Mouse (Mus musculus) E14TG2a.4 (cell line): Measurements from ENCODE around the gene Tedc2.

Source experiments
- H3K27me3 ChIP-seq: 2 replicates; pipeline ENCODE4 v1.6.1; 2014; ENCODE audit warnings: low read length, control low read depth; ENCODE audit not compliant: insufficient read depth
- H3K36me3 ChIP-seq: 2 replicates; pipeline ENCODE4 v1.6.1; 2014; ENCODE audit warnings: low read length, control low read depth; ENCODE audit not compliant: insufficient read depth
- H3K4me1 ChIP-seq: replicated peaks from 2 replicates; pipeline ENCODE4 v1.6.1; 2014; ENCODE audit warnings: low read depth, low read length, control low read depth
- H3K4me3 ChIP-seq: replicated peaks from 2 replicates; pipeline ENCODE4 v1.5.1; 2014; ENCODE audit warnings: mild to moderate bottlenecking, low read length
- H3K9me3 ChIP-seq: 2 replicates; pipeline ENCODE4 v1.6.1; 2014; ENCODE audit warnings: low read length, control low read depth
- CTCF ChIP-seq: conservative IDR thresholded peaks from 2 replicates; pipeline ENCODE4 v1.5.1; 2014; ENCODE audit warnings: low read length
- NANOG ChIP-seq: IDR thresholded peaks from 2 replicates; pipeline ENCODE4 v1.6.1; 2014; ENCODE audit warnings: borderline replicate concordance, low read length, mixed read lengths
- POU5F1 ChIP-seq: IDR thresholded peaks from 2 replicates; pipeline ENCODE4 v1.6.1; 2014; ENCODE audit warnings: low read length, borderline replicate concordance

The Tedc2 gene

DNA sequence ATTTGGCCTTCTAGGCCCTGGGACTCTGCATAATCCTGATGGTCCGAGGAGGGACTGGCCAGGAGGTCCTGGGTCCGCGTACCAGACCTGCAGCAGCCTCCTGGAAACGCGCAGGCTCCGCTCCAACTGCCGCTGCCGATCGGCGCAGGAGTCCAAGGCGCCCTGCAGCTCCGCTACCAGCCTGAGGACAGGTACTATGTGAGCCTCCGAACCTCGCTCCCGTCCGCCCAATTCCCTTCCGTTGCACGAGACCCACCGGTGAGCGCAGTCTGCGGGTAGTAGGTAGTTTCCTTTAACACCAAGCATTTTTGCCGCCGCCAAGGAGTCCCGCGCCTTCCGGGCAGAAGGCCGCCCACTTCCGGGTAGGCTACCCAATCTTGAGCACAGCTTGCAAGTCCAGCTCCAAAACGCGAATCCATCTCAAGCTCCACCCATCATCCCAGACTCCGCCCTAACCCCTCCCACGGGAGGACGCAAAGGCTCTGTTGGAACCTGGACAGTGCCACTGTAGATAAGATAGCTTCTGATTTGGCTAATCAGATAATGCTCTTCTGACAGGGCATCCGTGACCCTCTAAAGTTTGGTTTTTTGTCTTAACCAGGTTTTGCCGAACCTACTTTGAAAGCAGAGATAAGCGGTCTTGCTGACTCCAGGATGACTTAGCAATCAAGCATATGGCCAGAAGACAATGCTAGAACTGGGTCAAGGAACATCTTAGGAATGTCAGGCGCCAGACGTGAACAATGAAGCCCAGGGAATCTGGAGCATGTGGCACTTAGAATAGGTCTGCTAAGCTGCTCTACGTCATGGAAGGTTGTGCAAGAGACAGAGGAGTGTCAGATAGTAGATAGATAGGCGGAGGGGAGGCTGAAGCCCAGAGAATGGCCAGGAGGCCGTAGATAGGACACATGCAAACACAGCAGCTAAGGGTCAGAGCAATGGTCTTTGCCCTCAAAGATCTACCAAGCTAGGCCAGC, at the start of gene Tedc2:
Tedc2 (minus strand) TSS at position 417 of the 977 bp plus-strand sequence.
- Histone ChIP-seq H3K27me3 (no peaks in the 10 kb centered on the region), H3K4me3 (peak within 1 kb of the TSS; percentile 98), H3K36me3 (peaks cover 73% of the 10 kb centered on the region), H3K4me1 (peaks cover 77% of the 10 kb centered on the region), H3K9me3 (no peaks in the 10 kb centered on the region)
- no peak for TF ChIP-seq NANOG
- no peak for TF ChIP-seq POU5F1
- TF ChIP-seq CTCF: no peak

- TF ChIP-seq NANOG: no peak
- TF ChIP-seq POU5F1: no peak
- TF ChIP-seq CTCF: no peak
- no peaks in the 10 kb centered on the region for H3K27me3 ChIP-seq
- H3K36me3 ChIP-seq: no peaks in the 10 kb centered on the region
- H3K4me1 ChIP-seq: no peaks in the 10 kb centered on the region
- no peak overlapping the region for H3K4me3 ChIP-seq
- H3K9me3 ChIP-seq: peaks cover 52% of the 10 kb centered on the region
These were observed 46.5 kb upstream of the Tedc2 start for GRCm38 (mm10) chr17:24267133-24267532.

GRCm38 (mm10) chr17:24264766-24265165, 44.1 kb upstream of the Tedc2 start:
- TF ChIP-seq NANOG (no peak), POU5F1 (no peak), CTCF (no peak)
- peaks cover 30% of the 10 kb centered on the region for H3K9me3 ChIP-seq
- no peaks in the 10 kb centered on the region for H3K27me3 ChIP-seq
- H3K4me3 ChIP-seq: no peak overlapping the region
- no peaks in the 10 kb centered on the region for H3K36me3 ChIP-seq
- H3K4me1 ChIP-seq: no peaks in the 10 kb centered on the region

DNA sequence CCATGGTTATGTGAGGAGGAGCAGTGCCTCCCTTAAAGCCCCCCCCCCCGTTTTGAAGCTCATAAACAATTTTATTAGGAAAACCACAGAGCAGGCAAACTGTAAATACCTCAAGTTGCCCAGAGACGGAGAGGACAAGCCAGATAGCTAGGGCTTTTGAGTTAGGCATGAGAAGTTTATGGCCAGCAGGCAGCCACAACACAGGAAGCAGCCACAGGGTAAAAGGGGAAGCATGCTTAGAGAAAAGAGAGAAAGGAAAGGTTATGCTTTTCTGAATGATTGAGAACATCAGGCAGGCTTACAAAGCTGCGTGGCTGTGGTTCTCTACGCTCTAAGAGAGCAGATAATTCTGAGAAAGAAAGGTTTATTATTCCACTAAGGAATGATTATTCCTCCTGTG, 39.9 kb upstream of the Tedc2 start:
- H3K4me1 ChIP-seq: no peaks in the 10 kb centered on the region
- TF ChIP-seq CTCF (no peak), POU5F1 (no peak), NANOG (no peak)
- H3K36me3 ChIP-seq: no peaks in the 10 kb centered on the region
- peaks cover 10% of the 10 kb centered on the region for H3K9me3 ChIP-seq
- no peak overlapping the region for H3K4me3 ChIP-seq
- H3K27me3 ChIP-seq: no peaks in the 10 kb centered on the region

DNA sequence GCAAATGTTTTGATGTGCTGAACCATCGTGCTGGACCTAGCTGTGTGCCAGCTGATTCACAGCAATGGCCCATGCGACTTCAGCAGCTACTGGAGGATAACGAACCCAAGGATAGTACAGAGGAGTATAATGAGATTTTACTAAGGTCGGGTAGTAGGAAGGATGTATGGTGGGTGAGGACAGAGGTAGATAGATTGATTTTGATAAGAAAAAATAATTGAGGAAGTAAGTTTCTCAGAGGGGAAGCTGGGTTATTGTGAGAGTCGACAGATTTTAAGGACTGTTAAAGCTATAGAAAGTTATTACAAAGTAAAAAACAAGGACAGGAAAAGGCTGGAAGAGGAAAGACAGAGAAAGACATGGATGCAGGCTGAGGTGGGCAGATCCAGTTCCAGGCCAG, 39.1 kb upstream of the Tedc2 start:
- TF ChIP-seq POU5F1: no peak
- TF ChIP-seq NANOG: no peak
- TF ChIP-seq CTCF: no peak
- peaks cover 7% of the 10 kb centered on the region for H3K9me3 ChIP-seq

DNA sequence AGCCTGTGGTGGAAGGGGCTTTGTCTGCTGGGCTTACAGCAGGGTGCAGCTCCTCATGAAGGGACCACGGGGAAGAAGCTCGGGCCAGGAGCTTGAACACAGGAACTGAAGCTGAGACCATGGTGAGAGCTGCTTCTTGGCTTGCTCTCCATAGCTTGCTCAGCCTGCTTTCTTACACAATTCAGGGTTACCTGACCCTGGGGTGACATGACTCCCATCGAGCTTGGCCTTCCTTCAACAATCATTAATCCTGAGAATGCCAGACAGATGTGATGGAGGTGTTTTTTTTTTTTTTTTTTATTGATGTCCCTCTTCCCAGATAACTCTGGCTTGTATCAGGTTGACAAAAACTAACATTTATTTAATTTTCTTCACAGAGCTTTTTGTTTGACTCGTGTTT, 38.3 kb upstream of the Tedc2 start:
- peaks cover 1% of the 10 kb centered on the region for H3K9me3 ChIP-seq
- H3K27me3 ChIP-seq: no peaks in the 10 kb centered on the region
- H3K4me1 ChIP-seq: no peaks in the 10 kb centered on the region
- H3K36me3 ChIP-seq: no peaks in the 10 kb centered on the region
- H3K4me3 ChIP-seq: no peak overlapping the region
- TF ChIP-seq POU5F1: no peak

More for the DNA sequence above, 39.1 kb upstream of the Tedc2 start:
- no peaks in the 10 kb centered on the region for H3K36me3 ChIP-seq
- no peaks in the 10 kb centered on the region for H3K4me1 ChIP-seq
- no peaks in the 10 kb centered on the region for H3K27me3 ChIP-seq
- no peak overlapping the region for H3K4me3 ChIP-seq

GRCm38 (mm10) chr17:24252329-24252728, 31.7 kb upstream of the Tedc2 start:
- Histone ChIP-seq H3K4me3 (peak overlapping the region; percentile 96), H3K4me1 (peaks cover 33% of the 10 kb centered on the region), H3K27me3 (no peaks in the 10 kb centered on the region), H3K36me3 (peaks cover 24% of the 10 kb centered on the region), H3K9me3 (peaks cover 5% of the 10 kb centered on the region)
- TF ChIP-seq CTCF (no peak), NANOG (no peak), POU5F1 (no peak)

DNA sequence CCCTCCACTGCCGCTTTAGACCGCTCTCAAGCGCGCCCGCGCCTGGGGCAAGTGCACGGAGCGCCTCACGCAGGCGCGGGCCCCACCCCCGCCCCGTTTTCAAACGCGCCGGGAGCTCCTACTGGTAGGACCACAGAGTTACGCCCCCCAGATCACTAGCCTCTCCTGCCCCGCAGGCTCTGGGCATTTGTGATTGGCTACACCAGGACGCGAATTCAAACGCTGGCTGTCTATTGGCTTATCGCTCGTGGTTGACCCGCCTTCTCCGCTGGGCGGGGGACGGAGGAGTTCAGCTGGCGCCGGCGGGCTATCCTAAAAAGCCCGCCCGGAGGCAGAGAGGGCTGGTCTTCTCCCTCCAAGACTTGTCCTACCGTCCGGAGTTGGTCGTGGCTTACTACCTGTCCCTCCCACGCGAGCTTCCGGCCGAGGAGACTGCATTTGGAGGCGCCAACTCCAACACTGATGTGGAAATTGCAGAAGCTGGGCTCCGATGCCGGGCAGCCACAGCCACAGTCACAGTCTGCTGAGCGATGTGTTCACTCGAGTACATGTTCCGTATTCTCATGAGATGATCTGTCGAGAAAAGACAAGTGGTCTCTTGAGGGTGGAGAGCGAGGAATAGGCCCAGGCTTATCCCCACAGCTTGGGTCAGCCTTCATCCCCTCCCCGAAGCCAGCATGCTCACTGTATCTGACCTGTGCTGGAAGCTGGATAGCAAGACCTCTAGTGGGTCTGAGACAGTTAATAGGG, 30.8 kb upstream of the Tedc2 start, which contains the start of gene Ccnf:
Ccnf (minus strand) TSS at position 165 of the 750 bp plus-strand sequence.
- peak within 1 kb of the TSS; percentile 96 for H3K4me3 ChIP-seq
- TF ChIP-seq NANOG: no peak
- TF ChIP-seq POU5F1: no peak
- no peak for TF ChIP-seq CTCF
- peaks cover 5% of the 10 kb centered on the region for H3K9me3 ChIP-seq
- H3K4me1 ChIP-seq: peaks cover 35% of the 10 kb centered on the region
- H3K36me3 ChIP-seq: peaks cover 33% of the 10 kb centered on the region
- no peaks in the 10 kb centered on the region for H3K27me3 ChIP-seq
